Mouse (Mus musculus) ES-Bruce4 (cell line): ENCODE measurements around the gene Obscn.

Experiments
- CTCF ChIP-seq: IDR thresholded peaks from one replicate; pipeline ENCODE4 v1.8.1; 2011; ENCODE audit warnings: low read depth, low read length
- POLR2A ChIP-seq: IDR thresholded peaks from one replicate; pipeline ENCODE4 v1.8.1; 2011; ENCODE audit warnings: low read length; ENCODE audit not compliant: insufficient read depth

GRCm38 (mm10) chr11:58995061-58995806, 141.0 kb downstream of the Obscn start:
- TF ChIP-seq CTCF, result no peak
- TF ChIP-seq POLR2A, result no peak
